Mouse (Mus musculus): ENCODE data around the gene Tex35. TPM values are rescaled to one million over a fixed set of nuclear protein-coding genes. Genes with fewer than 3 reads are reported as not detected.

The Tex35 gene
- polyA plus RNA-seq, 1 experiment from 2014 or later: not detected

- Histone ChIP-seq H3K9me3 (replicated peaks; ENCODE audit: control insufficient read depth, low read length) (no peaks in the 10 kb centered on the region), H3K4me2 (ENCODE audit: low read depth, low read length) (no peak overlapping the region), H3K36me3 (ENCODE audit: control insufficient read depth, insufficient read depth) (no peaks in the 10 kb centered on the region), H3K27me3 (ENCODE audit: control insufficient read depth, insufficient read depth, low read depth, low read length) (no peaks in the 10 kb centered on the region), H3K27ac (ENCODE audit: low read length) (no peak overlapping the region), H3K4me3 (ENCODE audit: low read depth, low read length) (no peak overlapping the region), H3K4me1 (ENCODE audit: control insufficient read depth, low read depth, low read length) (no peaks in the 10 kb centered on the region), H3K9ac (ENCODE audit: low read depth, low read length) (no peak overlapping the region)
- ATAC-seq (ENCODE audit: low read depth): no peak
- 60% methylated on average over 3 of the region's 3 CpGs for WGBS (ENCODE audit: insufficient replicate concordance)
Measured at GRCm38 (mm10) chr1:157123836-157124235, 15.4 kb upstream of the Tex35 start.

- H3K9me3 ChIP-seq (replicated peaks; ENCODE audit: control insufficient read depth, low read length): no peaks in the 10 kb centered on the region
- no peak overlapping the region for H3K4me2 ChIP-seq (ENCODE audit: low read depth, low read length)
- ATAC-seq (ENCODE audit: low read depth): no peak
- no peak overlapping the region for H3K4me3 ChIP-seq (ENCODE audit: low read depth, low read length)
- H3K4me1 ChIP-seq (ENCODE audit: control insufficient read depth, low read depth, low read length): no peaks in the 10 kb centered on the region
- 64% methylated on average over 6 of the region's 6 CpGs for WGBS (ENCODE audit: insufficient replicate concordance)
- no peak overlapping the region for H3K27ac ChIP-seq (ENCODE audit: low read length)
- no peaks in the 10 kb centered on the region for H3K36me3 ChIP-seq (ENCODE audit: control insufficient read depth, insufficient read depth)
- no peaks in the 10 kb centered on the region for H3K27me3 ChIP-seq (ENCODE audit: control insufficient read depth, insufficient read depth, low read depth, low read length)
- no peak overlapping the region for H3K9ac ChIP-seq (ENCODE audit: low read depth, low read length)
Measured at GRCm38 (mm10) chr1:157119168-157119567, 10.7 kb upstream of the Tex35 start.

GRCm38 (mm10) chr1:157117440-157117839 is 9.0 kb upstream of the Tex35 start:
- H3K27ac ChIP-seq (ENCODE audit: low read length): no peak overlapping the region
- H3K9me3 ChIP-seq (replicated peaks; ENCODE audit: control insufficient read depth, low read length): no peaks in the 10 kb centered on the region
- no peak overlapping the region for H3K4me2 ChIP-seq (ENCODE audit: low read depth, low read length)
- no peaks in the 10 kb centered on the region for H3K36me3 ChIP-seq (ENCODE audit: control insufficient read depth, insufficient read depth)
- 56% methylated on average over 3 of the region's 3 CpGs for WGBS (ENCODE audit: insufficient replicate concordance)
- no peaks in the 10 kb centered on the region for H3K27me3 ChIP-seq (ENCODE audit: control insufficient read depth, insufficient read depth, low read depth, low read length)
- no peak overlapping the region for H3K4me3 ChIP-seq (ENCODE audit: low read depth, low read length)
- no peaks in the 10 kb centered on the region for H3K4me1 ChIP-seq (ENCODE audit: control insufficient read depth, low read depth, low read length)
- no peak for ATAC-seq (ENCODE audit: low read depth)
- no peak overlapping the region for H3K9ac ChIP-seq (ENCODE audit: low read depth, low read length)

- no peak overlapping the region for H3K4me3 ChIP-seq (ENCODE audit: low read depth, low read length)
- no peaks in the 10 kb centered on the region for H3K4me1 ChIP-seq (ENCODE audit: control insufficient read depth, low read depth, low read length)
- H3K9me3 ChIP-seq (replicated peaks; ENCODE audit: control insufficient read depth, low read length): no peaks in the 10 kb centered on the region
- H3K9ac ChIP-seq (ENCODE audit: low read depth, low read length): no peak overlapping the region
- ATAC-seq (ENCODE audit: low read depth): no peak
- H3K27me3 ChIP-seq (ENCODE audit: control insufficient read depth, insufficient read depth, low read depth, low read length): no peaks in the 10 kb centered on the region
- H3K4me2 ChIP-seq (ENCODE audit: low read depth, low read length): no peak overlapping the region
- WGBS (ENCODE audit: insufficient replicate concordance): 53% methylated on average over 2 of the region's 2 CpGs
- H3K36me3 ChIP-seq (ENCODE audit: control insufficient read depth, insufficient read depth): no peaks in the 10 kb centered on the region
- H3K27ac ChIP-seq (ENCODE audit: low read length): no peak overlapping the region
Measured at GRCm38 (mm10) chr1:157114492-157114891, 6.0 kb upstream of the Tex35 start.

GRCm38 (mm10) chr1:157110287-157110835 is 1.9 kb upstream of the Tex35 start:
- ATAC-seq (ENCODE audit: low read depth): no peak
- no peaks in the 10 kb centered on the region for H3K9me3 ChIP-seq (replicated peaks; ENCODE audit: control insufficient read depth, low read length)
- H3K4me2 ChIP-seq (ENCODE audit: low read depth, low read length): no peak overlapping the region
- H3K4me1 ChIP-seq (ENCODE audit: control insufficient read depth, low read depth, low read length): no peaks in the 10 kb centered on the region
- H3K9ac ChIP-seq (ENCODE audit: low read depth, low read length): no peak overlapping the region
- 58% methylated on average over 6 of the region's 6 CpGs for WGBS (ENCODE audit: insufficient replicate concordance)
- no peak overlapping the region for H3K27ac ChIP-seq (ENCODE audit: low read length)
- H3K36me3 ChIP-seq (ENCODE audit: control insufficient read depth, insufficient read depth): no peaks in the 10 kb centered on the region
- H3K4me3 ChIP-seq (ENCODE audit: low read depth, low read length): no peak overlapping the region
- no peaks in the 10 kb centered on the region for H3K27me3 ChIP-seq (ENCODE audit: control insufficient read depth, insufficient read depth, low read depth, low read length)

GRCm38 (mm10) chr1:157101122-157101865 is 7.2 kb downstream of the Tex35 start:
- Histone ChIP-seq H3K4me2 (ENCODE audit: low read depth, low read length) (peak overlapping the region; percentile 39), H3K9me3 (replicated peaks; ENCODE audit: control insufficient read depth, low read length) (no peaks in the 10 kb centered on the region), H3K36me3 (ENCODE audit: control insufficient read depth, insufficient read depth) (no peaks in the 10 kb centered on the region), H3K9ac (ENCODE audit: low read depth, low read length) (no peak overlapping the region), H3K27ac (ENCODE audit: low read length) (no peak overlapping the region), H3K4me3 (ENCODE audit: low read depth, low read length) (no peak overlapping the region), H3K4me1 (ENCODE audit: control insufficient read depth, low read depth, low read length) (no peaks in the 10 kb centered on the region; the same call in 1 of the 2 replicates), H3K27me3 (ENCODE audit: control insufficient read depth, insufficient read depth, low read depth, low read length) (no peaks in the 10 kb centered on the region)
- WGBS (ENCODE audit: insufficient replicate concordance): 14% methylated on average over 19 of the region's 19 CpGs
- peak; percentile 43 for ATAC-seq (ENCODE audit: low read depth)

GRCm38 (mm10) chr1:157095534-157095933 is 12.9 kb downstream of the Tex35 start:
- Histone ChIP-seq H3K36me3 (ENCODE audit: control insufficient read depth, insufficient read depth) (no peaks in the 10 kb centered on the region), H3K9ac (ENCODE audit: low read depth, low read length) (no peak overlapping the region), H3K4me1 (ENCODE audit: control insufficient read depth, low read depth, low read length) (no peaks in the 10 kb centered on the region), H3K27me3 (ENCODE audit: control insufficient read depth, insufficient read depth, low read depth, low read length) (no peaks in the 10 kb centered on the region), H3K4me3 (ENCODE audit: low read depth, low read length) (no peak overlapping the region), H3K9me3 (replicated peaks; ENCODE audit: control insufficient read depth, low read length) (no peaks in the 10 kb centered on the region), H3K27ac (ENCODE audit: low read length) (no peak overlapping the region), H3K4me2 (ENCODE audit: low read depth, low read length) (no peak overlapping the region)
- ATAC-seq (ENCODE audit: low read depth): no peak
- 55% methylated on average over 4 of the region's 4 CpGs for WGBS (ENCODE audit: insufficient replicate concordance)

- no peaks in the 10 kb centered on the region for H3K27me3 ChIP-seq (ENCODE audit: control insufficient read depth, insufficient read depth, low read depth, low read length)
- no peak for ATAC-seq (ENCODE audit: low read depth)
- H3K4me1 ChIP-seq (ENCODE audit: control insufficient read depth, low read depth, low read length): no peaks in the 10 kb centered on the region
- no peak overlapping the region for H3K9ac ChIP-seq (ENCODE audit: low read depth, low read length)
- H3K4me3 ChIP-seq (ENCODE audit: low read depth, low read length): no peak overlapping the region
- H3K36me3 ChIP-seq (ENCODE audit: control insufficient read depth, insufficient read depth): no peaks in the 10 kb centered on the region
- H3K9me3 ChIP-seq (replicated peaks; ENCODE audit: control insufficient read depth, low read length): no peaks in the 10 kb centered on the region
- 71% methylated on average over 1 of the region's 1 CpGs for WGBS (ENCODE audit: insufficient replicate concordance)
- no peak overlapping the region for H3K4me2 ChIP-seq (ENCODE audit: low read depth, low read length)
- H3K27ac ChIP-seq (ENCODE audit: low read length): no peak overlapping the region
Measured at GRCm38 (mm10) chr1:157092622-157093021, 15.9 kb downstream of the Tex35 start.

- no peaks in the 10 kb centered on the region for H3K4me1 ChIP-seq (ENCODE audit: control insufficient read depth, low read depth, low read length)
- H3K4me3 ChIP-seq (ENCODE audit: low read depth, low read length): no peak overlapping the region
- H3K9me3 ChIP-seq (replicated peaks; ENCODE audit: control insufficient read depth, low read length): no peaks in the 10 kb centered on the region
- no peak for ATAC-seq (ENCODE audit: low read depth)
- no peak overlapping the region for H3K27ac ChIP-seq (ENCODE audit: low read length)
- no peak overlapping the region for H3K4me2 ChIP-seq (ENCODE audit: low read depth, low read length)
- H3K36me3 ChIP-seq (ENCODE audit: control insufficient read depth, insufficient read depth): no peaks in the 10 kb centered on the region
- 44% methylated on average over 4 of the region's 4 CpGs for WGBS (ENCODE audit: insufficient replicate concordance)
- H3K9ac ChIP-seq (ENCODE audit: low read depth, low read length): no peak overlapping the region
- H3K27me3 ChIP-seq (ENCODE audit: control insufficient read depth, insufficient read depth, low read depth, low read length): no peaks in the 10 kb centered on the region
Measured at GRCm38 (mm10) chr1:157092140-157092539, 16.3 kb downstream of the Tex35 start.

Data from liver, embryonic 16.5 days (tissue).